Mouse (Mus musculus): ENCODE measurements at regions not wholly inside any gene's neighbourhood (a gene's known extent, or its start where the extent isn't known, plus 50 kb on each side); places are given as distances from the start of the nearest gene placed in this dataset.

DNA sequence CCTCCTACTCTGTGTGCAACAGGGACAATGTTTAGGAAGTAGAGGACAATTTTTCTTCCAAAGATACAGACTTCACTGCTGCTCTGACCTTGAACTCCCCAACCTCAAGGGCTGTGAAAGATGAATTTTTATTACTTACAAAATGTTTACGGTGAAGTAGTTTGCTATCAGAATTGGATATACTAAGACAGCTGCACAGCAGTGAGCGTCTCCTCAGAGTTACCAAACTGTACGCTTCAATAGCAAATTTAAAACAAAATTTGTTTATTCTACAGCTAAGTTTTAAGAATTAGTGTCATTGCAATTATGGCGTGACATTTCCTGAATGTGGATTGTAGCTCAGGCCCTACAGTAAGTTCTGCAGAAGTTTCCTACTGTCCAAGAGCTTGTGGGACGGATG lies 270.3 kb upstream of the Nr4a3 start:
- no peak overlapping the region for H3K4me2 ChIP-seq
- no peaks in the 10 kb centered on the region for H3K9me3 ChIP-seq
- no peak overlapping the region for H3K27ac ChIP-seq
- no peak overlapping the region for H3K4me3 ChIP-seq
- no peak overlapping the region for H3K9ac ChIP-seq
- whole genome bisulfite sequencing, result 39% methylated on average over 5 of the region's 5 CpGs
- H3K27me3 ChIP-seq, result no peaks in the 10 kb centered on the region
- H3K4me1 ChIP-seq, result peaks cover 3% of the 10 kb centered on the region; the same call in 1 of the 2 replicates
- ATAC-seq (ENCODE audit: borderline replicate concordance, extremely low read depth, low FRiP score, low TSS enrichment), result peak; percentile 57; the same call in 1 of the 2 replicates
- H3K36me3 ChIP-seq, result no peaks in the 10 kb centered on the region

DNA sequence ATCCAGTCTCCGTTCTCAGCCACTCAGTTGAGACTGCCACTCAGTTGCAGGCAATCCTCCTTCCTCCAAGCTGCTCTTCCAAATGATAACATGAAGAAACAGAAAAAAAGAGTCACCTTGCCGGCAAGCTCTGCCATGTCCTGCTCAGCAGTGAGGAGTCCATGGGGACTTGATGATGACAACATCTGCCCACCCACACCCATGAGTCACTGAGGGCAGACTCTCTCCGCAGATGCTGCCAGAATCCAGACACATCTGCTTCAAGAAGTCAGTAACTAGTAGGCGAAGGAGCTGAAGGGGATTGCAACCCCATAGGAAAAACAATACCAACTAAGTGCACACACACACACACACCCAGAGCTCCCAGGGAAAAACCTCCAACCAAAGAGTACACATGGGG lies 263.9 kb upstream of the Nr4a3 start:
- no peak overlapping the region for H3K9ac ChIP-seq
- H3K4me1 ChIP-seq, result no peaks in the 10 kb centered on the region
- no peak overlapping the region for H3K4me2 ChIP-seq
- H3K36me3 ChIP-seq, result no peaks in the 10 kb centered on the region
- H3K27me3 ChIP-seq, result no peaks in the 10 kb centered on the region
- no peak overlapping the region for H3K4me3 ChIP-seq
- H3K9me3 ChIP-seq, result no peaks in the 10 kb centered on the region
- 67% methylated on average over 4 of the region's 4 CpGs for WGBS
- H3K27ac ChIP-seq, result no peak overlapping the region
- ATAC-seq (ENCODE audit: borderline replicate concordance, extremely low read depth, low FRiP score, low TSS enrichment), result no peak

DNA sequence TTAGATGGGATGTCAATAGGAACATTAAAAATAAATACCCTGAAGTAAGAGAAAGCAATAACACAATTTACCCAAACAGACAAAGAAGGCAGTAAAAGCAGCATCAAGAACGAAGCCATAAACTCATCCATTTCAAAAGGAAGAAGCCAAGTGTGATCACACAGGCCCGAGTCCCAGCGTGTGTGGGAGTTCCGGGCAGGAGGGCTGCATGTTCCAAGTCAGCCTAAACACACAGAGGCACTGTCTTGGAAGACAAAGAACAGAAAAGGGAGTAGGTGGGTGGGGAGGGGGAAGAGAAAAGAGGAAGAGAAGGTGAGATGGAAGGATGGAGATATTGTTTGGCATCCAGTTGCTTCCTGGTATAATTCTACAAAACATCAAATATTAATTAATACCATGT lies 248.0 kb upstream of the Nr4a3 start:
- ATAC-seq (ENCODE audit: borderline replicate concordance, extremely low read depth, low FRiP score, low TSS enrichment), result no peak
- Histone ChIP-seq H3K36me3 (no peaks in the 10 kb centered on the region), H3K9me3 (no peaks in the 10 kb centered on the region), H3K4me2 (no peak overlapping the region), H3K4me3 (no peak overlapping the region), H3K4me1 (no peaks in the 10 kb centered on the region), H3K27ac (no peak overlapping the region), H3K27me3 (no peaks in the 10 kb centered on the region), H3K9ac (no peak overlapping the region)
- 84% methylated on average over 4 of the region's 4 CpGs for WGBS

DNA sequence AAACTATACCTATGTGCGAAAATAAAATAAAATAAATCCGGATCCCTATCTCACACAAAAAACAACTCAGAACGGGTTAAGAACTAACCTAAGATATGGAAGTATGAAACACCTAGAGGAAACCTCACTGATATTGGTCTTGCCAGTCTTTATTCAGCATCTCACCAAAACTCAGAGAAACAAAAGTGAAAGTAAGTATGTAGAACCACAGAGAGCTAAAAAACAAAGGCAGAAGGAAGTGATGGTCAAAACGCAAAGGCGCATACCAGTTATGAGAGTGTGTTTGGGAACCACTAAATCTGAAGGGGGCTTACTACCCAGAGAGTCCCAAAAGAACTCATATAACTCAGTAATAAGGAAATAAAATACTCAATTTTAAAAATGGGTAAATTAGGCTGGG lies 245.8 kb upstream of the Nr4a3 start:
- H3K36me3 ChIP-seq, result no peaks in the 10 kb centered on the region
- ATAC-seq (ENCODE audit: borderline replicate concordance, extremely low read depth, low FRiP score, low TSS enrichment), result no peak
- H3K4me1 ChIP-seq, result no peaks in the 10 kb centered on the region
- 90% methylated on average over 5 of the region's 5 CpGs for whole genome bisulfite sequencing
- no peaks in the 10 kb centered on the region for H3K9me3 ChIP-seq
- H3K27ac ChIP-seq, result no peak overlapping the region
- no peak overlapping the region for H3K4me2 ChIP-seq
- no peaks in the 10 kb centered on the region for H3K27me3 ChIP-seq
- no peak overlapping the region for H3K4me3 ChIP-seq
- no peak overlapping the region for H3K9ac ChIP-seq

DNA sequence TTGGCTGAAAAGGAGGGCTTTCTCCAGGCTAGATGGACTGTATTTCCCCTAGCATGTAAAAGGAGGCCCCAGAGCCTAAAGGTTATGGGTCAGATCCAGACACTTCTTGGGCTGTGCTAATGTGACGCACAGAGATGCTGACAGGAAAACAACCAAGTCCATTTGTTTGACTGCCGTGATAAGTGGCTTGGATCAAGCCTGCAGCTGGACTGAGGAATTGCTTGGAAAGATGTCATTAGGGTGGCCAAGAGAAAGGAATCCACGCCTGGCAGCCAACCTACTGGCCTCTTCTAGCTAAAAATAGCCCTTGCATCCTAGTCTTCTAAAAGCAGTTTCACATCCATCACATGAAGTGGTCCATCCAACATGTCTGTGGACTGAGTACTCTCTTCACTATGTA lies 241.8 kb upstream of the Nr4a3 start:
- Histone ChIP-seq H3K9me3 (no peaks in the 10 kb centered on the region), H3K4me3 (no peak overlapping the region), H3K4me1 (no peaks in the 10 kb centered on the region), H3K27me3 (no peaks in the 10 kb centered on the region), H3K27ac (no peak overlapping the region), H3K36me3 (no peaks in the 10 kb centered on the region), H3K4me2 (no peak overlapping the region), H3K9ac (no peak overlapping the region)
- WGBS, result 39% methylated on average over 3 of the region's 3 CpGs
- no peak for ATAC-seq (ENCODE audit: borderline replicate concordance, extremely low read depth, low FRiP score, low TSS enrichment)

DNA sequence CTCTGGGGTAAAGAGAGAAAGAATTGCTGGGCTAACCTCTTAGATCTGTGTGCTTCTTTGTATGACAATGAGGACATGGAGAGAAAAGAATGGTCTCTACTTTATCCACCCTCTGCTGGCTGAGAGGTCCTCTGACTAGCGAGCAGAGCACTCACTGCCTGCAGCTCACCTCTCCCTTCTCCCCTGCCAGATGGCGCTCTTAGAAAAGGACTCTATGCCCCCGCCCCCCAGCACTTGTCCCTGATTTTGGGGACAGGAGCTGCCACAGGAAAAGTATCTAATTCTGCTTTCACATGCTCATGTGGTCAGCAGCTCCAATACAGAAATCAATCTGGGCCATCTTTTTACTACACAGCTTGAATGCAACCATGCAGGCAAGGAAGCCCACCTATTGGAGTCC lies 237.1 kb upstream of the Nr4a3 start:
- 16% methylated on average over 3 of the region's 3 CpGs for WGBS
- Histone ChIP-seq H3K4me2 (no peak overlapping the region), H3K9ac (no peak overlapping the region), H3K4me3 (no peak overlapping the region), H3K4me1 (no peaks in the 10 kb centered on the region), H3K9me3 (no peaks in the 10 kb centered on the region), H3K36me3 (no peaks in the 10 kb centered on the region), H3K27ac (no peak overlapping the region), H3K27me3 (no peaks in the 10 kb centered on the region)
- ATAC-seq (ENCODE audit: borderline replicate concordance, extremely low read depth, low FRiP score, low TSS enrichment), result no peak

DNA sequence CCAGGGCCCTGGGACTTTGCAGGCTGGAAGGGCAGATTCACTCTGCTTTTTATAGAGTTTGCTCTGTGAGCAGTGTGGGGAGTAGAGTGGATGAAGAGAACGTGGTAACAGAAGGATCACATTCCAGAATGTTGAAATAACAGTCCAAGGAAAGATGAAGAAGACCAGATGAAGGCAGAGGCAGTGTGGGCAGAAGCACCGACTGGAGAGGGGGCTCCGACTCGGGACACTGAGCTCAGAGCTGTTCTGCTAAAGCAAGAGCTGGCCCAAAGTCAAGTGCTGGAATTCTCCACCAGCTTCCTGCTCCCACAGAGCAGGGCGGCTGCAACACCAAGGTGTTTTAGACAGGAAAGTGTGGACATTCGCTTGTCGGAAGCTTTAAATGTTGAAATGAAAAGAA lies 230.9 kb upstream of the Nr4a3 start:
- Histone ChIP-seq H3K27ac (no peak overlapping the region), H3K9me3 (no peaks in the 10 kb centered on the region), H3K4me2 (no peak overlapping the region), H3K4me1 (no peaks in the 10 kb centered on the region), H3K4me3 (no peak overlapping the region), H3K27me3 (no peaks in the 10 kb centered on the region), H3K36me3 (no peaks in the 10 kb centered on the region), H3K9ac (no peak overlapping the region)
- no peak for ATAC-seq (ENCODE audit: borderline replicate concordance, extremely low read depth, low FRiP score, low TSS enrichment)
- 34% methylated on average over 7 of the region's 7 CpGs for WGBS

DNA sequence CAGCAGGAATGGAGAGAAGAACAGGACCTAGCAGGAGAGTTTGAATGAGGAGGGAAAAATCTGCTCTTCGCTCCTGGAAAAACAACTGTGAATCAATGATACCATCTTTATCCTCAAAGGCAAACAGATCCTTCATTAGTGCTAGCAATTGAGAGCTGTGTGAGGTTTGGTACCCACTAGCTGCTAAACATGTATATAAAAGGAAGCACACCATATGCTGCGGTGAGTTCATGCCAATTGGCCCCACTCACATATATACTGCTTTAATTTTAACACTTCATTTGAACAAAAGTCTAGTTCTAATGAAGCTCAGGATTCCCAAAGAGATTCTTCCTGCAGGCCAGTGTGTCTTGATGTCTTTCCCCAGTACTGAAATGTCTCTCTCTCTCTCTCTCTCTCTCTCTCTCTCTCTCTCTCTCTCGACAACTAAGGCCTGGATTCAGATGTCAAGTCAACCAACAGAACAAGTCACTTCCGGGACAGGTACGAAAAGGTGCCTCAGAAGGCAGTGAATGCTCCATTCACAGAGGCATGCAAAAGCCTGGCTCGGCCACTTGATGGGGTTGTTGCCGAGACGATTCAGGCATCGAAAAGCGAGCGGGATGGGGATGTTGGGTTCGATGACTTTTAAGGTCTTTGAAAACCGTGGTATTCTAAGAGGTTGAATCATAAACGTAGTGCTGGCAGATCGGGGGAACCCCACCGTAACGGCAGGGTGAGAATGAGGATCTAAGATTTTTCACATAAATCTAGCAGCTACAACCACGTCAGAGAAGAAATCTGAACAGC lies 226.4 kb upstream of the Nr4a3 start:
- ATAC-seq (ENCODE audit: borderline replicate concordance, extremely low read depth, low FRiP score, low TSS enrichment), result no peak
- Histone ChIP-seq H3K27ac (no peak overlapping the region), H3K4me2 (no peak overlapping the region), H3K4me1 (no peaks in the 10 kb centered on the region), H3K4me3 (no peak overlapping the region), H3K9me3 (no peaks in the 10 kb centered on the region), H3K27me3 (no peaks in the 10 kb centered on the region), H3K36me3 (no peaks in the 10 kb centered on the region), H3K9ac (no peak overlapping the region)
- WGBS, result 88% methylated on average over 18 of the region's 18 CpGs

DNA sequence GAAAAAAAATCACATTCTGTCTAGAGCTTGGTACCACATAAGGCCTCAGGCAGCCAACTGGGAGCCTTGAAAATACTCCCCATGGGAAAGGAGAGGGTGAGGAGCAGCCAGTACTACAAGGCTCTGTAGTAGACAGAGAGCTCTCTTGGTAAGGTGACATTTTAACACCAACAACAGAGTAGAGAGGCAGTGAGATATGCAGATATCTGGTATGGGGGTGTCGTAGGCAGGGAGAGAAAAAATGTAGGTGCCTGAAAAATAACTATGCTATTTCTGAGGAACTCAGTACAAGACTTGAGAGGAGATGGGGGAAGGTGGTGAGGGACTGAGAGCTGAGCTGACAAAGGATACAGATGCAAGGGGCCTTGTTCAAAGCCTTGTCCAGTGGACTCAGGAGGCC lies 224.4 kb upstream of the Nr4a3 start:
- ATAC-seq (ENCODE audit: borderline replicate concordance, extremely low read depth, low FRiP score, low TSS enrichment), result no peak
- Histone ChIP-seq H3K4me2 (no peak overlapping the region), H3K9me3 (no peaks in the 10 kb centered on the region), H3K36me3 (no peaks in the 10 kb centered on the region), H3K4me1 (no peaks in the 10 kb centered on the region), H3K4me3 (no peak overlapping the region), H3K27ac (no peak overlapping the region), H3K27me3 (no peaks in the 10 kb centered on the region), H3K9ac (no peak overlapping the region)
- WGBS, result 84% methylated on average over 1 of the region's 1 CpGs

DNA sequence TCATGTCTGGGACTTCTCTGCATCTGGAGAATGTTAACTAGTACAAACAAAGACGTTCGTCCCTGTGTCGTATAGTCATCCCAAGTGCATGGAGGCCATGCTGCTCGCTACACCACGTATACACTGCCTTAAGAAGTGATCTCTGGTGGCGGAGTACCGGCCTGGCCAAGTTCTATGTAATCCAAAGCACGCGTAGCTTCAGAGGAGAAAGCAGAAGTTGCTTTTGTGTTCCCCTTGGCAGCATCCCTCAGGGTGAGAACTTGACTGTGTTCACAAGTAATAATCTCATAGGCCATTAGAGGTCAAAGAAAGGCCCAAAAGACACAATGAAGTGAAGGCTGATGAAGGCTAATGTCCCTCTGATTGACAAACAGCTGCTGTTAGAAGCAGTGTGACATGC lies 221.7 kb upstream of the Nr4a3 start:
- Histone ChIP-seq H3K4me2 (no peak overlapping the region), H3K4me1 (no peaks in the 10 kb centered on the region), H3K4me3 (no peak overlapping the region), H3K27me3 (no peaks in the 10 kb centered on the region), H3K36me3 (no peaks in the 10 kb centered on the region), H3K9ac (no peak overlapping the region), H3K9me3 (no peaks in the 10 kb centered on the region), H3K27ac (no peak overlapping the region)
- 79% methylated on average over 9 of the region's 9 CpGs for WGBS
- ATAC-seq (ENCODE audit: borderline replicate concordance, extremely low read depth, low FRiP score, low TSS enrichment), result no peak

DNA sequence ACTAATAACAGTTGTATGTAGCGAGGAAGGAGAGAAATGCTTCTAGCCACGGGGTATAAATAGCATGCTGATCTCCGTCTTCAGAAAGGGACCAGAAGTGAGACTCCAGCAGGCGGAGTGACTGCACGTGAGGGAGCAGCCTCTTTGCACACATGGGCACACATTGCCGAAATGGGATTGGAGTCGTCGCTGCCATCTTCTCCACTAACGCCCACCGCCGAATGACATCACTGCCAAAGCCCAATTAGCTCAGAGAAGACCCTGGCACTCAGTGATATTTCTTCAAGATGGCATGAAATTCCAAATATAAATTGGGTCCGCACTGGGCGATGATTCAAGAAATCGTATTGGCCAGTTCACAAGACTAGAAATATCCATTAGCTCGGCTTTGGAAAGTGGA lies 220.9 kb upstream of the Nr4a3 start:
- Histone ChIP-seq H3K36me3 (no peaks in the 10 kb centered on the region), H3K9ac (no peak overlapping the region), H3K4me3 (no peak overlapping the region), H3K27ac (no peak overlapping the region), H3K9me3 (no peaks in the 10 kb centered on the region), H3K4me2 (no peak overlapping the region), H3K4me1 (no peaks in the 10 kb centered on the region), H3K27me3 (no peaks in the 10 kb centered on the region)
- ATAC-seq (ENCODE audit: borderline replicate concordance, extremely low read depth, low FRiP score, low TSS enrichment), result no peak
- WGBS, result 85% methylated on average over 15 of the region's 15 CpGs

DNA sequence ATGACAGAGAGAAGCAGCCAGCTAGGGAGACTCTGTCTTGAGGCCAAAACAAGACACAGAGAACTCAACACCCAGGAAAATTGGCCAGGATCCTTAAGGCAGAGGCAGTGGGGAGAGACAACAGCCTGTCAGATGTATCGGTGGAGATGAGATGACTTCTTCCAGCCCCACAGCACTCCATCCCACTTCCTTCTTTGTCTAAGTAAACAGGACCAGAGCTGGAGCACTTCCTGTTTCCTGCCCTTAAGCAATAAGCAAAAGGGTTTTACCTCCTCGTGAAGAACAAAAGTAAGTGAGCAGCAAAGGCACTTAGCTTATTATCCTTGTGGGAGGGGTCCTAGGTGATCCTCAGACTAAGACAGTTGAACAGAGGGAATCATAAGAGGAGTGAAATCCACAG lies 212.0 kb upstream of the Nr4a3 start:
- 26% methylated on average over 2 of the region's 2 CpGs for WGBS
- no peak overlapping the region for H3K4me3 ChIP-seq
- ATAC-seq (ENCODE audit: borderline replicate concordance, extremely low read depth, low FRiP score, low TSS enrichment), result no peak

DNA sequence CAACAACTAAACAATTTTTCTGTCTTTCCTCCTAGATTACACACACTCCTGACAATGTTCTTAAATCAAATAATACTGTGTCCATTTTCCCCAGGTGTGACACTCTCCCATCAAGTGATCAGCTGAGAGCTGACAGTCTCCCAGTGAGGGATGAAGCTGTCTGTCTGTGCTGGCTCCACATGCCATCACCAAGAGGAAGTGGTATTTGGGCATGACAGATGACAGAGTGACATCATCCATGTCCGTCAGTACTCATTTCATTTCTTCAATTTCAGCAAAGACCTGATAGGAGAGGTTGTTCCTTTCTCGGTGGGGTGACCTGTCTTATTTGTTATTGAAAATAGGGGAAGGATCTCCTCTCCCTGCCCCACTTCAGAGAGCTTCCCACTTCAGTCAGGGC lies 206.5 kb upstream of the Nr4a3 start:
- no peaks in the 10 kb centered on the region for H3K9me3 ChIP-seq
- no peak overlapping the region for H3K27ac ChIP-seq
- no peaks in the 10 kb centered on the region for H3K36me3 ChIP-seq
- H3K4me2 ChIP-seq, result no peak overlapping the region
- H3K4me3 ChIP-seq, result no peak overlapping the region
- H3K4me1 ChIP-seq, result no peaks in the 10 kb centered on the region
- no peak for ATAC-seq (ENCODE audit: borderline replicate concordance, extremely low read depth, low FRiP score, low TSS enrichment)
- no peaks in the 10 kb centered on the region for H3K27me3 ChIP-seq
- 68% methylated on average over 2 of the region's 2 CpGs for WGBS
- H3K9ac ChIP-seq, result no peak overlapping the region

More for the DNA sequence above, 212.0 kb upstream of the Nr4a3 start:
- Histone ChIP-seq H3K36me3 (no peaks in the 10 kb centered on the region), H3K4me1 (no peaks in the 10 kb centered on the region), H3K27ac (no peak overlapping the region), H3K27me3 (no peaks in the 10 kb centered on the region), H3K4me2 (no peak overlapping the region), H3K9me3 (no peaks in the 10 kb centered on the region), H3K9ac (no peak overlapping the region)

All from lung, embryonic 15.5 days (tissue).